Mouse (Mus musculus) splenic B cell, adult 2 months (primary cell): Measurements from ENCODE around the gene Entpd6.

Experiments used
- DNase-seq: peaks from one replicate; pipeline ENCODE4 v3.0.0-alpha.2; 2011; ENCODE audit warnings: low read depth, low spot score
- H3K27me3 ChIP-seq: 2 replicates; pipeline ENCODE4 v1.6.1; 2012; ENCODE audit warnings: mild to moderate bottlenecking, low read length, moderate library complexity, mixed read lengths; ENCODE audit not compliant: control insufficient read depth, poor library complexity, insufficient read depth, severe bottlenecking
- H3K36me3 ChIP-seq: 2 replicates; pipeline ENCODE4 v1.6.1; 2012; ENCODE audit warnings: mild to moderate bottlenecking, low read length, moderate library complexity, mixed read lengths; ENCODE audit not compliant: control insufficient read depth, poor library complexity, insufficient read depth, severe bottlenecking

Gene Entpd6

DNA sequence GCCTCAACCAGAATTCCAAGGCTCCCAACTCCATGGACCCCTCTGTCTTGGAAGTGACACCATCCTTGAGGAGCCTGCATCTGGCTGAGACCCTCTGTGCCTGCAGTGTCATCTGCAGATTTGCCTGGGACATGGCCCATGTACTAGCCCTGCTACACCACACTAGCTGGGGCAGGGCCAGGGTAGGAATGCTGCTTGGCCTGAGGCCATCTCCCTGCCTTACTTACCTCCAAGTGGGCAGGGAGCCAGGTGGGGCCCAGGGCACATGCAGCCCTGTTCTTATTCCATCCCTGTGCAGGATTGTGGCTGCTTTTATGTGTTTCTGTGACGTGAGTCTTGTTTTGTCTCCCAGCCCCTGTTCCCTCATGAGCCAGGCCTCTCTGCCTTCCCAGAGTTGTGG is 21.9 kb downstream of the Entpd6 start:
- Histone ChIP-seq H3K36me3 (no peaks in the 10 kb centered on the region), H3K27me3 (no peaks in the 10 kb centered on the region)
- no peak for DNase-seq

- Histone ChIP-seq H3K27me3 (no peaks in the 10 kb centered on the region), H3K36me3 (no peaks in the 10 kb centered on the region)
- no peak for DNase-seq
Measured at GRCm38 (mm10) chr2:150771169-150771568, 22.3 kb downstream of the Entpd6 start.

- Histone ChIP-seq H3K36me3 (no peaks in the 10 kb centered on the region), H3K27me3 (no peaks in the 10 kb centered on the region)
- no peak for DNase-seq
Measured at GRCm38 (mm10) chr2:150771996-150772395, 23.2 kb downstream of the Entpd6 start.

GRCm38 (mm10) chr2:150772466-150773119 is 23.8 kb downstream of the Entpd6 start:
- Histone ChIP-seq H3K36me3 (no peaks in the 10 kb centered on the region), H3K27me3 (no peaks in the 10 kb centered on the region)
- no peak for DNase-seq

GRCm38 (mm10) chr2:150782801-150783200 is 34.0 kb downstream of the Entpd6 start:
- Histone ChIP-seq H3K36me3 (no peaks in the 10 kb centered on the region), H3K27me3 (no peaks in the 10 kb centered on the region)
- peak; percentile 21 for DNase-seq

- DNase-seq = peak; percentile 91
Measured at GRCm38 (mm10) chr2:150786251-150787180, 37.7 kb downstream of the Entpd6 start, which contains the start of gene Pygb. Pygb (plus strand) TSS chr2:150786735.

DNA sequence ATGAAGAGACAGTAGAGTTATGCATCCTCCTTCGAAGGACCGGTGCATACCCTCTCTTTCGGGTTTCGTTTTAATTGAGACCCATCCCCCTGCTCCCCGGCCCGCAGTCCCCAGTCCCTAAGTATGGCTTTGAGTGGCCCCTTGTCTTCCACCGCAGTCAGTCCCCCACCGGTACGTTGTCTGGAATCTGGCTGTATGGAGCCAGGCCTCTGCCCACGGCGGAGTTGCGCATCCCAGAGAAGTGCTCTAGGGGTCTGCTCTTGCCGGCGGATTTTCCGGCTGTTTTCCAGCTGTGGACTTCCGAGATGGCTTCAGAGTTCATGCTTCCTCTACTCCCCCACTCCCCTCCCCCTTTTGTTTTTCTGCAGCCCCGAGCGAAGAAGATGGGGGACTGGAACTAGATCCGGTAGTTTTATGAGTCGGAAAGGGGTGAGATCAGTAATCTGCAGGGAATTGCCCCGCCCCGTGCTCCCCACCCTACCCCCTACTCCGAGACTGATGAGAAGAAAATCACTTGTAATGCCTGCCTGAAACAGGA is 38.5 kb downstream of the Entpd6 start:
- H3K36me3 ChIP-seq = no peaks in the 10 kb centered on the region
- no peaks in the 10 kb centered on the region for H3K27me3 ChIP-seq
- peak; percentile 9 for DNase-seq

More at GRCm38 (mm10) chr2:150786251-150787180, 37.7 kb downstream of the Entpd6 start, which contains the start of gene Pygb:
- H3K36me3 ChIP-seq = no peaks in the 10 kb centered on the region
- H3K27me3 ChIP-seq = no peaks in the 10 kb centered on the region

DNA sequence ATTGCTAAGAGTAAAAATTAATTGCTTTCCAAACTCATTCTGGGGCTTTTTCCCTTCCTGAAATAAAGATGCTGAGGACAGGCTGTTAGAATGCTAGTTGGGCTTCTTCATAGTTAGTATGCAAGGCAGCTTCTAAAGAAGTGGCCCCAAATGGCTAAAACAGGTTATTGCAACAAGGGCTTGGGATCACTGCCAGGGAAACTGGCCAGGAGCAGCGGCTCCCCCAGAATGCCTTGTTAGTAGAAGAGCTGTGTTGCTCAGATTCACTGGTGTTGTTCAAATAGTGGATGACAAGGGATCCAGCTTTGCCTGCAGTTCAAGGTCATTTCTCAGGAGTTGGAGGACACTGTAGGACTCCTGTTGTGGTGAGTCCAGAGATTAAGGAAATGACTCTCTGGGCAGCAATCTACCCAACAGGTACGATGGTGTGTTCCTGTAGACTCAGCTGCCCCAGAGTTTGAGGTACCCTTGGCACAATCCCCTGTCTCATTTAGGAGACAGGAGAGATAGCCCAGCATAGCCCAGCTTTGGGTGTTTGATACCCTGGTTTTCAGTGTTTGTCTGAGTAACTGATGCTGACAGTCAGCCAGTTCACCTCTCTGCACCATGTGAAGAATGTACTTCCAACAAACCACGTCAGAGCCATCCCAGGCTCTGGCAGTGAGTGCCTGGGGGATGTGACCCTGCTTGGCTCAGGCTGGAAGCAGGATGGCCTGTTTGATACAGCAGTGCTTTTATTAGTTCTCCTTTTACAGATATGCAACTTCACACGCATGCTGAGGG is 40.1 kb downstream of the Entpd6 start:
- Histone ChIP-seq H3K27me3 (no peaks in the 10 kb centered on the region), H3K36me3 (no peaks in the 10 kb centered on the region)
- DNase-seq = no peak

GRCm38 (mm10) chr2:150793320-150793719 is 44.5 kb downstream of the Entpd6 start:
- Histone ChIP-seq H3K27me3 (no peaks in the 10 kb centered on the region), H3K36me3 (no peaks in the 10 kb centered on the region; the same call in 1 of the 2 replicates)
- no peak for DNase-seq

DNA sequence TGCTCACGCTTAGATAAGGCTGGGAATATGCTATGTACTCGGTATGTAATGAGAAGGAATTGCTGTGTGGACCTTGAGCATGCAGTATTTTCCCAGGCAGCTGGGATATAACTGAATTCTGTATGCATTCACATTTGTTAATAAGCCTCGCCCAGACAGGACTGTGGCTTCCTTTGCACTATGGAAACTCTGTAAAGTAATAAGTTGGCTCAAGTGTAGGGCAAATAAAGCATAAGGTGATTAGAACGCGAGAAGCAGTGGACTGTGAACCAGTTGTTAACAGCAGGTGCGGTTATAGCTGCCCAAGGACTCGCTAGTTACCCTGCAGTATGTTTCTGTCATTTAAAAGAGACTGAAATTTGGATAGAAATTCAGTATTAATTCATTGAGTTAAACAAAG is 49.2 kb downstream of the Entpd6 start:
- no peak for DNase-seq
- Histone ChIP-seq H3K36me3 (peaks cover 2% of the 10 kb centered on the region), H3K27me3 (no peaks in the 10 kb centered on the region)

GRCm38 (mm10) chr2:150800616-150801015 is 51.8 kb downstream of the Entpd6 start:
- no peak for DNase-seq
- Histone ChIP-seq H3K27me3 (no peaks in the 10 kb centered on the region), H3K36me3 (peaks cover 2% of the 10 kb centered on the region)

GRCm38 (mm10) chr2:150803035-150803434 is 54.2 kb downstream of the Entpd6 start:
- Histone ChIP-seq H3K36me3 (peaks cover 11% of the 10 kb centered on the region), H3K27me3 (no peaks in the 10 kb centered on the region)
- peak; percentile 65 for DNase-seq

DNA sequence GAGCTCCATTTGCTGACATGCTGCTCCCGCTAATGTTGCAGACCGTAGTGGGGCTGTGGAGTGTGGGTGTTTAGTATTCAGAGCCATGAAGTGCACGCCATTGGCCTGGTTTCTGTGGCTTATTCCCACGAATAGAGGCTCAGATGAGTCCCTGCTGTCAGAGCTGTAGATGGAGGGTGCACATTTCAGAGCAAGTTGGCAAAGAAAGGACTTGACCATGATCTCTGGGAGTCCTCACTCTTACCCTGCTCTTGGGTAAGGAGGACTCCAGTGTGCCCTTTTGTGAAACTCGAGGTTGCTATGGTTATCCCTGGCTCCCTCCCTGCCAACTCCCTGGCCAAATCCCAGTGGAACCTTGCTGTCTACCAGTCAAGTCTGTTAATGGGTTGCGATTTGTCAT is 59.5 kb downstream of the Entpd6 start:
- Histone ChIP-seq H3K36me3 (peaks cover 15% of the 10 kb centered on the region), H3K27me3 (no peaks in the 10 kb centered on the region)
- no peak for DNase-seq

- no peak for DNase-seq
- Histone ChIP-seq H3K27me3 (no peaks in the 10 kb centered on the region), H3K36me3 (peaks cover 17% of the 10 kb centered on the region)
Measured at GRCm38 (mm10) chr2:150808812-150809211, 60.0 kb downstream of the Entpd6 start.
